Mouse (Mus musculus) MN1 (cell line): ENCODE measurements around the gene Fam76a.
"Not testable (repeated sequence)": the region's sequence is repeated elsewhere in the genome, so short reads cannot be mapped to it uniquely, and the experiment has no call there.

Experiments
- DNase-seq: peaks from one replicate; pipeline ENCODE4 v3.0.0-alpha.2; 2016; ENCODE audit warnings: low spot score

The Fam76a gene

DNA sequence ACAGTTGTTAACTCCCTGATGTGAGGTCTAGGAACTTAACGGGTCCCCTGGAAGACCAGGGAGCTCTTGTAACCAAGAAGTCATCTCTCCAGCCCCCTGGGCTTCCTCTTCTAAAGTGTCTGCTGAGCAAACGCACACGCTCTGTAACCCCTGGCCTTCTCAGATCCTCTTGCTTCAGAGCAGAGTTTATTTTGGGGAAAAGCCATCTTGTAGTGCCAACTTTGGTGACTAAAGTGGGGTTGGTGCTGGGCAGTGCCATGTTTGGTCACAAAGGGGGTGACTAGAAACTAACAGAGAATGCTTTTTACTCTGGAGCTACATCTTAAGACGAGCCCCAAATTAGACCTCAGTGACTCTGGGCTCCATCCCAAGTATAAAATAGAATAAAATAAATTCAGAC, 22.4 kb upstream of the Fam76a start:
- no peak for DNase-seq

DNA sequence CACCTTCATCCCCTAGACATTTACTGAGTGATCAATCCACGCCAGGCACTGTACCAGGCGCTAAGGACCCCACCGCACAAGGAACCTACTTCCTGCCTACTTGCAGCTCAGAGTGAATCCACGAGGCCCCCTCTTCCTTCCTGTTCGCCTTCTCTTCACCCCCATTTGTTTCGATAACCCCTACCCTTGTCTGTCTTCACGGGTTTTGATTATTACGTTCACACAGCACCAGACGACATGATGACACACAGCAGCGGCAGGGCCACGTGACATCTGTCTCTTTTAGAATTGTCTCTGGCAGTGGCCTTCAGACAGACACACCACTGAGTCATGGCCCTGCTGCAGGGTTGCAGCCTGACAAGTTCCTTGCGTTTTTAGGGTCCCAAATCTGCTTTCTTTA, 21.7 kb upstream of the Fam76a start:
- DNase-seq, result peak; percentile 63

DNA sequence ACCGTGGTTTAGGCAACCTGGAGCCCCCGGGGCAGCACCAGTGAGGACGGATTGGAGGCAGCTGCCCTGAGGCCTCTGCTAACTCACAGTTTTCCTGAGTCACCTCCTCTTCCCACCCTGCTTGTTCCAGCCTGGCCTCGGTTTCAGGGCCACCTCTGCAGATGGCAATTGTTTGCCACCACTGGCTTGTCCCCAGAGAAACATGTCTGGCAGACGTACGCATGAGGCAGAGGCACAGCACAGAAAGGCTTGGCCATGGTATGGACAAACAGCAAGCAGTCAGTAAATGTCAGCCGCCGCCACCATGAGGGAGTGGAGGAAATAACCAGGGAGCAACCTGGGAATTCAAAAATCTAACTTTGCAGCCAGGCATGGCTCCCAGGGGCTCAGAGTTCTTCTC, 20.7 kb upstream of the Fam76a start:
- DNase-seq, result peak; percentile 52

DNA sequence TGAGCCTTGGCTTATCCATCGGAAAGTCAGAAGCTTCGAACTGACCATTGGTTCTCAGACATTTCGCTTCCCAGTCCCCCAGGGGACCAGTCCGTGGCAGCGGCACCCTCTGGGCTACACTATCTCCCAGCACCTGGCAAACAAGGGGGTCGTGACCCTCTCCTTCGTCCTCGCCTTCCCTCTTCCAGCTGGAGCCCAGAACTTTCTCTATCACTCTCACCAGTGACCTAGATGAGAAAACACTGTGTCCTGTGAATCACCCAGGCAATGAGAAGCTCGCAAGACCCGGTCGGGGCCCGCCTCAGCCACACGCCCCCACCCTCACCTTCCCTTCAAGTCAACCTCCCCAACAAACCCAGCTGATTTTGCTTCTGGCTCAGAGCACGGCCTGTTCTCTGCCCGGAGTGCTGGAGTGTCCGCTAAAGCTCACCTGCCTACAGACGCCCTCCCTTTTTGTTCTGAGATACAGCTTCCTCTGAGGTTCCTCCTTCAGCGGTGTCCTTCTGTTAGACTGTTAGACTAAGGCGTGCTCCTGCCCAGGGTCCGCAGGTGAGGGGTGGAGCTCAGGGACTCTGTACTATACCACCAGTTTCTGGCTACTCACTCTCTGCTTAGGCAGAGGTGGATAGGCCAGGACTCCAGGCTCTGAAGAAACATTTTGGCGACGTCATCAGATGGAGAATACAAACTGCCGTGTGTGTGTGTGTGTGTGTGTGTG, 18.8 kb upstream of the Fam76a start:
- DNase-seq, result peak; percentile 70

DNA sequence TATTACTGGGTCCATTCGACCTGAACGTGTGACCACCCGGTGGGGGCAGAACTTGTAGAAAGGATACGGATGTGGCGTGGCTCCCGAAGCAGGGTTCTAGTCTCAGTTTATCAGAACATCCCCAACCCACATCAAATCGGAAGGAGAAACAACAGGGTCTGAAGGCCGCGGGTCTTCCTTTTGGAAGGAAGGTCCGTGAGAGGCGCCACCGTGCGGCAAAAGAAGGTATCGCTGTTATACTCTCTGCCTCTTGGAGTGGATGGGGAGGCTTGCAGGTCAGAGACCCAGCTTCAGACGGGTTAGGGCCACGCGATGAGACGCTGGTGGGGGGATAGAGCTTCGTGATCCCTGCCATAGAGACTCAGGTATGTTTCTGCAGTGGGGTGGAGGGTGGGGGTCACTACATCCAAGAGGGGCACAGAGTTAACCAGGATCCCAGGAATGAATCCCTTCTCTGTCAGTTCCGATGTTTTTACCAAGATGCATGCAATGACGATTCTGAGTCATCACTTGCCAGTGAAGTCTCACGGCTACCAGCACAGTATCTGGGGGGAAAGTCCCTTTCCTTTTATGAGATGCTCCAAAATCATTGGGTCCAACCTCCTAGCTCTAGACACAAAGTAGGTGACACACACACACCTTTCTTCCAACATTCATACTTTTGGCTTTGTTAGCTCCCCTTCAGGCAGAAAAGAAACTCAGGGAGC, 17.2 kb upstream of the Fam76a start:
- DNase-seq, result peak; percentile 96

DNA sequence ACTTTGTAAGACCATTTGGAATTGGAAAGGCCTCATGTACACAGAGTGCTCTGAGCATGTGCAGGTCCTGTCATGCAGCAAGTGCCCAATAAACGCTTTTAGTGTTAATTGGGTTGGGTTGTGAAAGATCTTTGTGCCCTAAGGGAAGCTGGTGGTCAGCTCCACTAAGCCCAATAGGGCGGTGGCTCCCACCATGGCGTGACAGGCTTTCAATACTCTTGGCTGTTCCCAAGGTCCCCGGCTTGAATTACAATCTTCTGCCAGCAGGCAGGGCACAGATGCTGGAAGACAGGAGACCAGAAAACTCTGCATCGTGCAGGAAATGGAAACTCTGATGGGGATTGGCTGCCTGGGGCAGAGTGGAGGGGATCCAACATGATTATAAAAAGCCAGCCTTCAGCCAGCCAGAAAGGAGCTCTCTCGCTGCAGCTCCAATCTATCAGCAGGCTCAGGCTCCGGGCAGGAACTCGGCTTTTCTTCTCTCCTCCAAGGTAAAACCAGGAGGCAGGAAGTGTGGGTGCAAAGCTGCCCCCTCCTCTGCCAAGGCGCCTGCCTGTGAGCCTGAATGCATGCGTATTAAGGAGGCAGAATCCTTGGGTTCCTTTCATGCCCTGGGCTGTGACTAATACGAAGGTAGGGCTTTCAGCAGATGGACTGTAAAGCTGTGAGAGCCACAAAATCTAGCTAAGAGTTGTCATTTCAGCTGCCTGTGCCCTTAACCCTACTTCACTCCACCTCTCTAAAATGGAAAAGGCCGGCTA, 16.0 kb upstream of the Fam76a start:
- DNase-seq, result peak; percentile 91

DNA sequence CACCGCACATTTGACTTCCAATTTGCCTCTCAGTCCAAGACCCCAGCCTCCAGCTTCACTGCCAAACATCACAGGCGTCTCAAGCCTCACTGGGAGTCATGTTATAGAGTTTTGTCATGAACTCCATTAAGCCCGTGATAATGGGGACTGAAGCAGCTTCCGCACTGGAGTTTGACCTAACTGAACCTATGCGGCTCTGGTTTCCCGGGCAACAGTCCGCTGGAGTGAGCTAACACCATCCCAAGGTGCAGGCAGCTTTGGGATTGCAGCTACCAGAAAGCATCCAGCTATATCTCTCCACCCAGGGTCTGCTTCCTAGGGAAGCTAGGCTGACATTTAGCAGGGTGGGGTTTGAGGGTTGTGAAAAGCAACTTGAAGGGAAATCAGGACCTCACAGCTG, 12.3 kb upstream of the Fam76a start:
- DNase-seq, result no peak

DNA sequence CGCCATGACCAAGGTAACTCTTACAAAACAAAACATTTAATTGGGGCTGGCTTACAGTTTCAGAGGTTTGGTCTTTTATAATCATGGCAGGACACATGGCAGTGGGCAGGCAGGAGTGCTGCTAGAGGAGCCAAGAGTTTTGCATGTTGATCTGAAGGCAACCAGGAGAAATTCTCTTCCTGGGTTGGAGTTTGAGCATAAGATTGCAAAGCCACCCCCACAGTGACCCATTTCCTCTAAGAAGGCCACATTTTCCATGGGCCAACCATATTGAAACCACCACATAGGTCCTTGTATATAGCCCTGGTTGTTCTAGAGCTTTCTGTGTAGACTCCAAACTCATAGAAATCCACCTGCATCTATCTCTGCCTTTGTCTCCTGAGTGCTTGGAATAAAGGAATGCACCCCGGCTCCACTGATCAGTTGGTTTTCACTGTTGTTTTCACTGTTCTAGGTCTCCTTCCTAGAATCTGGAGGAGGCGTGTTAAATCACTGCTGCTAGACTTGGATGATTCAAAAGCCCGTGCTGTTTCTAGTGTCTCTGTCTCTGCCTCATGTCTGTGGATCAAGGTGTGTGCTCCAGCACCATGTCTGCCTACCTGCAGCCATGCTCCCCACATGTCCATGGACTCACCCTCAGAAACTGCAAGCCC, 10.5 kb upstream of the Fam76a start:
- no peak for DNase-seq

DNA sequence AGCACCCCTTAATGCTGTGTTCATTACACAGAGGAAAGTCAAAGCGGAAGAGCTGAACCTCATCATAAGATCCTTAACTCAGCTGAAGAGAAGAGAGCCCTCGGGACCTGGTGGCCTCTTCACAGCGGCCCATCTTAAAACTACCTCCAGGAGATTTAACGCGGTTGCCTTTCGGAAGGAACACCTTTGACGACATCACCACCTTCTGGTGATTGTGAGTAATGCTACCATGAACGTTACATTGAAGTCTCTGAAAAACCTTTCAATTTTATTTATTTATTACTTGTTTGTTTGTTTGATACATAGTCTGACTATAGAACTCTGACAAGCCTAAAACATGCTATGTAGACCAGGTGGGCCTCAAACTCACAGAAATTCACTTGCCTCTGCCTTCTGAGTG, 8.4 kb upstream of the Fam76a start:
- peak; percentile 92 for DNase-seq

DNA sequence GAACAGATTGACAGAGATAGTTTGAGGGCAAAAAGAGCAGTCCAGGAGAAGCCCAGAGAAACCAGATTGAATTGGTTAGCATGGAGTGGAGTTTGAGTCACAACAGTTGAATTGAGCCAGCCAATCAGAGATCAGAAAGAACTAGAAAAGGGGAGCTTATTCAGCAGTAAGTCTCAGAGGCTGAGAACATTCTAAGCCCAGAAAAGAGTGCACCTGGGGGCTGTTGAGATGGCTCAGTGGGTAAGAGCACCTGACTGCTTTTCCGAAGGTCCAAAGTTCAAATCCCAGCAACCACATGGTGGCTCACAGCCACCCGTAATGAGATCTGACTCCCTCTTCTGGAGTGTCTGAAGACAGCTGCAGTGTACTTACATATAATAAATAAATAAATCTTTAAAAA, 4.2 kb upstream of the Fam76a start:
- not testable (repeated sequence) for DNase-seq

DNA sequence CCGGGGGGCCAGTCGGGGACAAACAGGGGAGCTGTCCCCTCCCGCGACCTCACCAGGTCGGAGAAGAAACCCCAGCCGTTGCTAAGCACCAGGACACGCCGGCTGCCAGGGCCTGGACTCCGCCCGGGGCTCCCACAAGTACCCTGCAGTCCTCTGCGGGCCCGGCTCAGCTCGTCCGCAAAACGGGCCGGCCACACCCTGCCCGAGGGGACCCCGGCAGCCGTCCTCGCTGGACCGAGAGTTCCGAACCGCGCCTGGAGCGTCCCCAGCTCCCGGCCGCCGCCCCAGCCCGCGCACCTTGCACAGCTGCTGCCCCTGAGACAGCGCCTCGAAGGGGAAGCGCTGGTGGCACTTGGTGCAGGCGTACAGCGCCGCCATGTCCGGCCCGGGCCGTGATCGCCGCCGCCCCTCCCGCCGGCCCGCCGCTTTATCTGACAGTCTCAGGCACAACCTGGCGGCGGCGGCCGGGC, 262 bp downstream of the Fam76a start:
- DNase-seq, result no peak

DNA sequence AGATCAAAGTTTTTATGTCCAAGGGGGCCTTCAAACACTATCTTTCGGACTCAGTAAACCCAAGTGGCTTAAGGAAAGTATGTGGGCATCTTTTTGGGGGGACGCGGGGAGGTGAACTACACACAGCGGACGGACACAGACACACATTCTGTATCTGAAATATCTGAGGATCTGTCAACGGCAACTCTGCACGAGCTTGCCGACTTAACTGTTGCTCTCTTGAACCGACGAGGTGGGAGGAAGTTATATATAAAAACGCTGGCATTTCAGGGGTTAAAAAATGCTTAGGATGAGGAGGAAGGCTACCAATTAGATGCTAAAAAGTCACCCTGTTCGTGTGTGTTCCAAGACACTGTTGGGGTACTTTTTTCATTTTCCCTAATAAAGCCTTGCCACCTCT, 870 bp downstream of the Fam76a start:
- DNase-seq, result peak; percentile 38

DNA sequence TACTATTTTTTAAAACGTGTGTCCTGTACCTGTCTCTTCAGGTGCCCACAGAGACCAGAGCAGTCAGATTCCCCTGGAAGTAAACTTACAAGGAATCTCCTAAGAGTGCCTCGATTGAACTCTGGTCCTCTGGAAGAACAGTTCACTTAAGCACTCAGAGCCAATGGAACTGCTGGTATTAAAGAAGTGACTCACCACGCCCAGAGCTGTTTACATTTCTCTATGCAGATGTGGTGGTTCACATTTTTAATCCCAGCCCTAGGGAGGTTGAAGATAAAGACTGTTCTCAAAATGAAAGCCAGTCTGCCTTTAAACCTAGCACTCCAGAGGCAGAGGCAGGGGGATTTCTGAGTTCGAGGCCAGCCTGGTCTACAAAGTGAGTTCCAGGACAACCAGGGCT, 2.2 kb downstream of the Fam76a start:
- no peak for DNase-seq

DNA sequence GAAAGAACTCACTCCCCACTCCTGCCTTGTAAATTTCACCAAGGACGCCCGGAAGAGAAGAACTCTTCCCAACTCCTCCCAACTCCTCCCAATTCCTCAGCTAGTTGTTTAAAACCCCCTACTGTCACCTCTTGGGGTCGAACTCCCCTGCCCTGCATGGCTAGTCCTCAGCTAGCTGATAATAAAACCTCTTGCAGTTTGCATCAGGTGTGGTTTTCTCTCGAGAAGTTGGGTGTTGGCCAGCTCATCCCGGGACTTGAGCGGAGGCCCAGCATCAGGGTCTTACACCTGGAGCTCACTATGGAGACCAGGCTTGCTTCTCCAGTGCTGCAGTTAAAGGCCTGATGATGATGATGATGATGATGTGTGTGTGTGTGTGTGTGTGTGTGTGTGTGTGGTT, 3.9 kb downstream of the Fam76a start:
- DNase-seq, result not testable (repeated sequence)

DNA sequence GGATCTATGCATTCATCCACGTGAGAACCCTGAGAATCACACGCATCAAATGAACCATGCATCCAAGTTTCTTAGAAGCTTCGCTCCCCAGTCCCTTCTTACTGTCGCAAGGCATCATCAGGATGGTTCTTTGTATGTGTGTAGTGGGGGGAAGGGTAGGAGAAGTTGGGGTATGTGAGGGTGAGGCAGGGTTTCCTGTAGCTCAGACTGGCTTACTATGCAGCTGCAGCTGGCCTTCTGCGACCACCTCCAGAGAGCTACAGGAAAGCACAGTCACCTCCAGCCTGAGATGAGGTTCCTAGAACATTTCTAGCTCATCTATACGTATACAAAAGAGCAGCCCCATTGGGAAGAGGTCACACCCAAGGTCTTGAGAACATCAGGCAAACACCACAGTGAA, 10.2 kb downstream of the Fam76a start:
- no peak for DNase-seq

DNA sequence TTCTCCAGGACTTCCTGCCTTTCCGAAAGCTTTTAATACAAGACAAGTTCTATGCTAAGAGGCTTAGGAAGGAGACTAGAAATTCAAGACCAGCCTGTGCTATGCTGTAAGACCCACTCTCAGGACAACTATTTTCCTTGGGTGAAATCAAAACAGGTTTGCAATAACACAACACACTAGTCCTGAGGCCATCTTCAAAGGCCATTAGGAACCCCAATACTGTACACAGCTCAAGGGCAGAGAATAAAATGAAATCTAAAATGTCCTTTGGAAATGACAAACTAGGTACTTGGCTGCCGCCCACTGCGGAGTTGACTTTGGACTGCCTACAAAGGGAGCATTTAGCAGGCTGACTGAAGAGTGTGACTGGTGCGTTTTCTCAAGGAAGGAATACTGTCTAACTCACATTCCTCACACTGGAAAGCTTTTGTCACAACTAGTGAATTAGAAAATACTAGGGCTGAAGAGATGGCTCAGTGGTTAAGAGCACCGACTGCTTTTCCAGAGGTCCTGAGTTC, 16.5 kb downstream of the Fam76a start:
- DNase-seq, result no peak

DNA sequence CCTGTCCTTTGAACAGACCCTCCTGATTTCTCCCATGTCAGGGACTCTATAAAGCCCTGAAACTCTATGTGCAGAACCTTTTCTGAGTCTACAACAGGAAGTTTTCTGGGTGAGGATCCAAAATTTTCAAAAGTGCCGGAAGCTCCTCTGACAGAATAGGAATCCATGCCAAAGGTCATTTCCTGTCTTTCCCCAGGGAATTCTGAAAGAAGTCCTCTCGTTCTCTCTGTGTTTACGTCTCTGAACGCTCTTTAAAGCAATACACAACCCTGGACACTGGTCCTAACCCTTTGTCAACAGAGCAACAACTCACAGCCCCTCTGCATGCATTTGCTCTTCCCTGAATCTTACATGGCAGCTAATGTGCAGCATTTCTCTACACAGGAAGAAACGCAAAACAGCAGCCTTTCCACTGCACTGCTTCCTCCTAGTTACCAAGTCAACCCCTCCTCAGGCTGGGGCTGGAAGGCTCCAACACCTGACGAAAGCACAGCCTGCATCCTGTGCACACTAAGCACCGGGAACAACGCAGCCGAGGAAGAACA, 17.5 kb downstream of the Fam76a start:
- DNase-seq, result no peak

DNA sequence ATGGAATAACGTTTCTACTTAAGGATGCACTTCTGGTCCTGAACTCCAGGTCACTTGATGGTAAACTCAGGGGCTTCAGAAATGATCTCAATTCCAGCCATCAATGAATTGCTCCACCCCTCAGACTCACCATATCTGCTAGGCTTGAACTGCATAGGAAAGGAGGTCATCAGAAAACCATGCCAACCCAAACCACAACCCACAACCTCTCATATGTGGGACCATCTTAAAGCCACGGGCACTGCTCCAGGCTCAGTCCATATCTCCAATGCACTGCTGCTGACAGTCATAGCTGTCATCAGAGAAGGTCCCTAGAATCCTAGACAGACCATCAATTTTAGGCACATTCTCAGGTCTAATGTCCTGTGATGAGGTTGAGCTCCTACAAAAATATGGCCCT, 18.3 kb downstream of the Fam76a start:
- DNase-seq, result no peak

DNA sequence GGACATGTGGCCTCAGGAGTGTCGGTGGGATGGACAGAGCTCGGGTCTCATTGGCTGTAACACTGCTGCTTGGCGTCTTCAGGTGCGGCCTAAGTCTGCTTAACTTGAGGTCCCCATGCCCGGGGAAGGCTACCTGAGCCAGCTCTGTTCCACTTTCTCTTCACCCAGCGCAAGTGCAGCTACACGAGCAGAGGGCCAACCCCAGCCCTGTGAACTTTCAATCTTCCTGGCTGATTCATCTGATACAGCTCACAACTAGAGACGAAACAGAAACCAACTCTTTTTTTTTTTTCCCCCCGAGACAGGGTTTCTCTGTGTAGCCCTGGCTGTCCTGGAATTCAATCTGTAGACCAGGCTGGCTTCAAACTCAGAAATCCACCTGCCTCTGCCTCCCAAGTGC, 24.2 kb downstream of the Fam76a start:
- DNase-seq, result no peak

DNA sequence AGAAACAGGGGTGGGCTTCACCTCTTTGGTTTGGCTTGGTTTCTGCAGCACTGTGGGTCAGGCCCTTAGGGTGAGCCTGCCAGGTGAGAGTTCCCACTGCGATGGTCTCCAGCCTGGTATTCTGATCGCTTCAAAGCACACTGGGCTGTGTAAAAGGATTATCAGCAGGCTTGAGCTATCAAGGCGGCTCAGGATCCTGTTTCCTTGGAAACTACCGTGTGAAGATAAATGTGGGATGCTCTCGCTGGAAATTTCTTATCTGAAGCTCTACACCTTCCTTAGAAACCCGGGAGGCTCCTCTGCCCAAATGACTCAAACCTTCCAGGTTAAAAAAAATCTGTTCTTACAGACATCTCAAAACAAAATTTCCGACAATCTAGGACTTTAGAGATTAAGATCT, 28.0 kb downstream of the Fam76a start:
- no peak for DNase-seq

DNA sequence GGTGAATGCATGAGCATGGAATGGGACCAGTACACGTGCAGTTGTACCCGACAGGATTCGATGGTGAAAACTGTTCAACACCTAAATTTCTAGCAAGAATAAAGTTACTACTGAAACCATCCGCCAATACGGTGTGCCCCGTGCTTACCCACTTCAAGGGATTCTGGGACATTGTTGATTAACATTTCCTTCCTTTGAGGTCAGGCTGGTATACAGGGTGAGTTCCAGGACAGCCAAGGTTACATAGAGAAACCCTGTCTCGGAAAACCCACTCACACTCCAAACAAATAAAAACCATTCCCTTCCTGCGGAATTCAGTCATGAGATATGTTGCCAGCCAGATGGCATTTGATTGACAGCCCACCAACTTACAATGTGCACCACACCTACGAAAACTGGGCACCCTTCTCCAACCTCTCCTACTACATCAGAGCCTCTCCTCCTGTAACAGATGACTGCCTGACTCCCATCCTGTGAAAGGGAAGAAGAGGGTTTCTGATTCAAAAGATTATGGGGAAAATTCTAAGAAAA, 37.4 kb downstream of the Fam76a start:
- peak; percentile 43 for DNase-seq
